In genomic region chr4:82859131-82860125, GRCm38 (mm10) we compare ENCODE assay signal across 8 mouse cellular contexts. TPM values are rescaled to one million over a fixed set of nuclear protein-coding genes. Genes with fewer than 3 reads are reported as not detected.
DNase-seq lines count a peak whose midpoint lies in the region; ATAC-seq and TF ChIP-seq lines count a peak whose summit lies in the region.

TSS of gene Zdhhc21 (minus strand) at chr4:82859958.

- no peaks in the 10 kb centered on the region; the same call in 1 of the 2 replicates for H3K4me1 ChIP-seq in cortical plate, adult 2 months (ENCODE audit: control insufficient read depth, insufficient read depth, low read length)
- H3K4me1 ChIP-seq in intestine, embryonic 15.5 days (replicated peaks): no peaks in the 10 kb centered on the region
- H3K4me1 ChIP-seq in midbrain, embryonic 10.5 days: peaks cover 19% of the 10 kb centered on the region

- 0 out of 2 replicates have a peak, but pooled peaks have one; percentile 27 for TF ChIP-seq POLR2A in cortical plate, adult 2 months (IDR thresholded peaks at IDR 0.05; ENCODE audit: extremely low read depth, insufficient read depth, low read length)

- intact Hi-C loops in left cerebral cortex, postnatal 36 days (cut with DNase I): loop anchor here (5.0 to 10.0 kb wide), 2 partner anchors 73 to 335 kb away; no protein-coding TSS in a partner anchor

- peak; percentile 93 for ATAC-seq in activated CD4-positive, CD25-positive, alpha-beta regulatory T cell, adult 4 months
- peak; percentile 95 for ATAC-seq in intestine, embryonic 15.5 days

- no peaks in the 10 kb centered on the region for H3K9me3 ChIP-seq in intestine, embryonic 15.5 days
- H3K9me3 ChIP-seq in midbrain, embryonic 10.5 days (replicated peaks): no peaks in the 10 kb centered on the region

- DNase-seq in gastrocnemius, postnatal 25 days: peak; percentile 79
- DNase-seq in left cerebral cortex, postnatal 36 days (ENCODE audit: low spot score in 2 of 2): peak; percentile 88 to 91
- peak; percentile 75 for DNase-seq in midbrain, embryonic 10.5 days (ENCODE audit: low spot score)
- peak; percentile 76 to 78 for DNase-seq in right cerebral cortex, postnatal 36 days (ENCODE audit: low spot score in 2 of 2)
- peak; percentile 77 to 80 for DNase-seq in urinary bladder, postnatal 4 days (ENCODE audit: low spot score in 2 of 2)

- H3K27me3 ChIP-seq in intestine, embryonic 15.5 days (replicated peaks): no peaks in the 10 kb centered on the region
- no peaks in the 10 kb centered on the region for H3K27me3 ChIP-seq in midbrain, embryonic 10.5 days (ENCODE audit: low read depth, poor library complexity, severe bottlenecking)

- H3K36me3 ChIP-seq in intestine, embryonic 15.5 days: no peaks in the 10 kb centered on the region
- no peaks in the 10 kb centered on the region for H3K36me3 ChIP-seq in midbrain, embryonic 10.5 days

- peak within 1 kb of the TSS; percentile 92 for H3K27ac ChIP-seq in cortical plate, adult 2 months (ENCODE audit: insufficient read depth, low read length)
- H3K27ac ChIP-seq in intestine, embryonic 15.5 days: peak within 1 kb of the TSS; percentile 73
- H3K27ac ChIP-seq in midbrain, embryonic 10.5 days (replicated peaks): peak within 1 kb of the TSS; percentile 97

- H3K9ac ChIP-seq in intestine, embryonic 15.5 days: peak within 1 kb of the TSS; percentile 77

- H3K4me3 ChIP-seq in cortical plate, adult 2 months (ENCODE audit: insufficient read depth, low read length): peak within 1 kb of the TSS; percentile 65
- H3K4me3 ChIP-seq in intestine, embryonic 15.5 days (replicated peaks): peak within 1 kb of the TSS; percentile 71
- peak within 1 kb of the TSS; percentile 88 for H3K4me3 ChIP-seq in midbrain, embryonic 10.5 days

- under 1% methylated on average over 70 of the region's 82 CpGs for WGBS in intestine, embryonic 15.5 days
- under 1% methylated on average over 82 of the region's 82 CpGs for WGBS in midbrain, embryonic 10.5 days

- H3K4me2 ChIP-seq in intestine, embryonic 15.5 days (replicated peaks): peak within 1 kb of the TSS; percentile 84

- no peak for TF ChIP-seq CTCF in cortical plate, adult 2 months (IDR thresholded peaks at IDR 0.05; ENCODE audit: extremely low read depth, insufficient read depth, low read length)

RNA-seq across cellular contexts. Expression of gene Zdhhc21, which starts in this region (rescaled TPM):
- polyA plus RNA-seq in activated CD4-positive, CD25-positive, alpha-beta regulatory T cell, adult 4 months (2017; shearing (Covaris generic)): 10 to 100 TPM; 11.0 to 14.0 TPM
- 17.1 and 18.4 TPM in 2 replicates for polyA plus RNA-seq in cortical plate, adult 2 months (2012; rRNA removed)
- 10 to 100 TPM; 10.8 to 13.1 TPM for total RNA-seq in gastrocnemius, postnatal 25 days (2021)
- polyA plus RNA-seq in intestine, embryonic 15.5 days (2015; fragmentation: Nextera tagmentation; extraction: Ambion mirVana): 15.0 and 17.7 TPM in 2 replicates
- total RNA-seq in left cerebral cortex, postnatal 36 days (2021): 10 to 100 TPM; 61.7 to 67.8 TPM
- polyA plus RNA-seq in midbrain, embryonic 10.5 days (2016; fragmentation: Nextera tagmentation; extraction: Ambion mirVana): 12.7 and 14.2 TPM in 2 replicates

Comparison
In these comparisons a context has a peak if more than half of its experiments do, and no peak if none do; other contexts are left out.
1. Peak in every context shown above with its lines: DNase-seq, ATAC-seq, H3K4me3 ChIP-seq and H3K27ac ChIP-seq.
2. RNA of gene Zdhhc21 (total RNA-seq): 61.7 to 67.8 TPM in left cerebral cortex, postnatal 36 days; 10.8 to 13.1 TPM in gastrocnemius, postnatal 25 days; every median in the first group is over 4 times any median in the second.